Mouse (Mus musculus): ENCODE data around the gene Casp8ap2. TPM values are rescaled to one million over a fixed set of nuclear protein-coding genes. Genes with fewer than 3 reads are reported as not detected.

Gene Casp8ap2
- polyA plus RNA-seq, 1 experiment, result 11.1 TPM

DNA sequence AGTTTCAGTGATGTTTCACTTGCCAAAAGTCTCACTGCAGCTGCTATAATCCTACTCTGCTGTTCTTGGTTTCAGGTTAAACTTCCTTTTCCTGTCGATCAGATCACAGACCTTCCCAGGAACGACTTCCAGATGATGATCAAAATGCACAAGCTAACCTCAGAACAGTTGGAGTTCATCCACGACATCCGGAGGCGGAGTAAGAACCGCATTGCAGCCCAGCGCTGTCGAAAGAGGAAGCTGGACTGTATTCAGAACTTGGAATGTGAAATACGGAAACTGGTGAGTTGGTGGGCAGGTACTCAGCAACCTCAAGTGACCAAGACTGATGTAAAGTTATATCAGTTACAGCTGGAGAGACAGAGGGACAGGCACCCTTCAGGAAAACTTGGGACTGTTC lies 40.1 kb upstream of the Casp8ap2 start:
- H3K4me3 ChIP-seq (replicated peaks; ENCODE audit: control insufficient read depth, low read depth, low read length), result no peak overlapping the region
- WGBS, result 5% methylated on average over 9 of the region's 9 CpGs
- peaks cover 2% of the 10 kb centered on the region for H3K4me1 ChIP-seq (ENCODE audit: control insufficient read depth, insufficient read depth, low read length)
- TF ChIP-seq POLR2A (IDR thresholded peaks at IDR 0.05; ENCODE audit: borderline replicate concordance, control insufficient read depth, low read depth, low read length) (no peak), CTCF (IDR thresholded peaks at IDR 0.05; ENCODE audit: control insufficient read depth, insufficient read depth, low read length) (no peak)
- no peak overlapping the region for H3K27ac ChIP-seq (ENCODE audit: control insufficient read depth, insufficient read depth, low read depth, low read length, poor library complexity)

DNA sequence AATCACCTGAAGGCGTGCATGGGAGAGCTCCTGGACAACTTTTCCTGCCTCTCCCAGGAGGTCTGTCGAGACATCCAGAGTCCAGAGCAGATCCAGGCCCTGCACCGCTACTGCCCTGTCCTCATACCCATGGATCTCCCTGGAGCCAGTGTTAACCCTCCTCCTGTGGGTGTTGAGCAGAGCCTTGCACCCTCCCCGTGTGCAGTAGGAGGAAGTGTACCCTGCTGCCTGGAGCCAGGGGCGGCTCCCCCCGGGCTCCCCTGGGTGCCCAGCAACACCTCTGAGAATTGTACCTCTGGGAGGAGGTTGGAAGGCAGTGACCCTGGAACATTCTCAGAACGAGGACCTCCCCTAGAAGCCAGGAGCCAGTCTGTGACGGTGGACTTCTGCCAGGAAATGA lies 35.4 kb upstream of the Casp8ap2 start:
- Histone ChIP-seq H3K4me1 (ENCODE audit: control insufficient read depth, insufficient read depth, low read length) (peaks cover 2% of the 10 kb centered on the region), H3K27ac (ENCODE audit: control insufficient read depth, insufficient read depth, low read depth, low read length, poor library complexity) (peak overlapping the region; percentile 12; the same call in 1 of the 2 replicates), H3K4me3 (replicated peaks; ENCODE audit: control insufficient read depth, low read depth, low read length) (no peak overlapping the region)
- WGBS, result 30% methylated on average over 8 of the region's 8 CpGs
- TF ChIP-seq POLR2A (IDR thresholded peaks at IDR 0.05; ENCODE audit: borderline replicate concordance, control insufficient read depth, low read depth, low read length) (no peak), CTCF (IDR thresholded peaks at IDR 0.05; ENCODE audit: control insufficient read depth, insufficient read depth, low read length) (no peak)

DNA sequence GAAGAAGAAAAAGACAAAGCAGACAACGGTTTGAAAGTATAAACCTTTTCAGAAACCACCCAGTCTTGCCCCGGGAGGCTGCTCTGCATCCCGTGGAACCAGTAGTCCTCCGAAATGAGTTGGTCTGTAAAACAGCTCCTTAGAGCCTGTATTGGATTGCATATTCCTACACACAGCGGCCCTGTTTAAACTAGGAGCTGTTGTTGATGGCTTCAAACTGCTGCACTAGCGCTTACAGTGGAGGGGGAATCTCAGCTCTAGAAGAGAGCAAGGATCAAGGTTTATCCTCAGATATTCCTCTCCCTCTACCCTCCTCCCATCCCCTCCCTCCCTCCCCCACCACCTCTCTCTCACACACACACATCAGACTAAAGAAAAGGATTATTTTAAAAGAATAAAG lies 31.1 kb upstream of the Casp8ap2 start:
- TF ChIP-seq POLR2A (IDR thresholded peaks at IDR 0.05; ENCODE audit: borderline replicate concordance, control insufficient read depth, low read depth, low read length) (no peak), CTCF (IDR thresholded peaks at IDR 0.05; ENCODE audit: control insufficient read depth, insufficient read depth, low read length) (no peak)
- no peak overlapping the region for H3K4me3 ChIP-seq (replicated peaks; ENCODE audit: control insufficient read depth, low read depth, low read length)
- 82% methylated on average over 6 of the region's 6 CpGs for WGBS
- peaks cover 6% of the 10 kb centered on the region for H3K4me1 ChIP-seq (ENCODE audit: control insufficient read depth, insufficient read depth, low read length)
- H3K27ac ChIP-seq (ENCODE audit: control insufficient read depth, insufficient read depth, low read depth, low read length, poor library complexity), result no peak overlapping the region

DNA sequence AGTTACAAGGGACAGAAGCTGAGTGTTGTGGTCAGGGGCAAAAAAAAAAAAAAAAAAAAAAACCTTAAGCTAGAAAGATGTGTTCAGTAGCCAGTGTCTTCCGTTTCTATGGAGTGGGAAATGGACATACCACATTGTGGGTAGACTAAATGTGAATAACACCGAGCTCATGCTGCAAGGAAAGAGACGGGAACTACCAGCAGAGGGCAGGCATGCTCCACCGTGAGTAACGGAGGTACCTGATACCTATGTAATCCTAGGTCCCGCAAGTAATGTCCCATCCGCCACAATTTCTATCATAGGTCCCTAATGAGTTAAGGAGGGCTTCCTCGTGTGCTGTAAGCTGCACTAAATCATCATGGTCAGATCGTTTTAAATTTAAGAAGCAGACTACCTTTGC lies 28.7 kb upstream of the Casp8ap2 start:
- TF ChIP-seq POLR2A (IDR thresholded peaks at IDR 0.05; ENCODE audit: borderline replicate concordance, control insufficient read depth, low read depth, low read length) (no peak), CTCF (IDR thresholded peaks at IDR 0.05; ENCODE audit: control insufficient read depth, insufficient read depth, low read length) (peak; percentile 96)
- 9% methylated on average over 9 of the region's 9 CpGs for WGBS
- Histone ChIP-seq H3K4me3 (replicated peaks; ENCODE audit: control insufficient read depth, low read depth, low read length) (no peak overlapping the region), H3K27ac (ENCODE audit: control insufficient read depth, insufficient read depth, low read depth, low read length, poor library complexity) (no peak overlapping the region), H3K4me1 (ENCODE audit: control insufficient read depth, insufficient read depth, low read length) (peaks cover 4% of the 10 kb centered on the region; the same call in 1 of the 2 replicates)

DNA sequence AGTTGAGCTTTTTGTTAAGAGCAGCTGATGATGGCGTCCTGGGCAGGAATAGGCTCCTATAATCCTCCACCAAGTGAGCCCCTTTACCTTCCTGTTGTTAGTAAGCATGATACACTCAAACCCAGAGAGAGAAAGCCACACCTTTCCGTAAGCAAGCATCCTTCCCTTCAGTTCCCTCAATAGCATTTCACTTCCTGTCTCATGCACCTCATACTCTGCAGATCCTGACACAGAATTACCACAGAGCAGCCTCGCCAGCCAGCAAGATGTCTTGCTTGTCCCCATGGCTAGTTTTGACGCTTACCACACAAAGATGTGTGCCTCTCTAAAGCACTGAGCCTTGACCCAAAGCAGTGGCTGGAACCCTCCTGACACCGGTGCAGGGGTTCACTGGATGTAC lies 27.7 kb upstream of the Casp8ap2 start:
- Histone ChIP-seq H3K27ac (ENCODE audit: control insufficient read depth, insufficient read depth, low read depth, low read length, poor library complexity) (no peak overlapping the region), H3K4me1 (ENCODE audit: control insufficient read depth, insufficient read depth, low read length) (peaks cover 4% of the 10 kb centered on the region; the same call in 1 of the 2 replicates), H3K4me3 (replicated peaks; ENCODE audit: control insufficient read depth, low read depth, low read length) (no peak overlapping the region)
- no peak for TF ChIP-seq CTCF (IDR thresholded peaks at IDR 0.05; ENCODE audit: control insufficient read depth, insufficient read depth, low read length)
- no peak for TF ChIP-seq POLR2A (IDR thresholded peaks at IDR 0.05; ENCODE audit: borderline replicate concordance, control insufficient read depth, low read depth, low read length)
- 42% methylated on average over 5 of the region's 5 CpGs for WGBS

DNA sequence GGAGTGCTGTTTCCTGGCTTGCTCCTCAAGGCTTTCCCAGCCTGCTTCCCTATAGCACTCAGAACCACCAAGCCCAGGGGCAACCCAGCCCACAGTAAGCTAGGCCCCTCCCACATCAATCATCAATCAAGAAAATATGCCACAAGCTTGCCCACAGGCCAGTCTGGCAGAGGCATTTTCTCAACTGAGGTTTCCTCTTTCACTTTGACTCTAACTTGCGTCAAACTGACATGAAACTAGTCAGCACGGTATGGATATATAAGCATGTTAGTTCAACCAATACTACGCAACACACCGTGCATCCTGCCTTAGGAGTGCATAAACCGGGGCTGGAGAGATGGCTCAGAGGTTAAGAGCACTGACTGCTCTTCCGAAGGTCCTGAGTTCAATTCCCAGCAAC lies 27.0 kb upstream of the Casp8ap2 start:
- 17% methylated on average over 6 of the region's 6 CpGs for WGBS
- TF ChIP-seq CTCF (IDR thresholded peaks at IDR 0.05; ENCODE audit: control insufficient read depth, insufficient read depth, low read length) (no peak), POLR2A (IDR thresholded peaks at IDR 0.05; ENCODE audit: borderline replicate concordance, control insufficient read depth, low read depth, low read length) (no peak)
- Histone ChIP-seq H3K4me1 (ENCODE audit: control insufficient read depth, insufficient read depth, low read length) (peaks cover 4% of the 10 kb centered on the region; the same call in 1 of the 2 replicates), H3K4me3 (replicated peaks; ENCODE audit: control insufficient read depth, low read depth, low read length) (no peak overlapping the region), H3K27ac (ENCODE audit: control insufficient read depth, insufficient read depth, low read depth, low read length, poor library complexity) (no peak overlapping the region)

DNA sequence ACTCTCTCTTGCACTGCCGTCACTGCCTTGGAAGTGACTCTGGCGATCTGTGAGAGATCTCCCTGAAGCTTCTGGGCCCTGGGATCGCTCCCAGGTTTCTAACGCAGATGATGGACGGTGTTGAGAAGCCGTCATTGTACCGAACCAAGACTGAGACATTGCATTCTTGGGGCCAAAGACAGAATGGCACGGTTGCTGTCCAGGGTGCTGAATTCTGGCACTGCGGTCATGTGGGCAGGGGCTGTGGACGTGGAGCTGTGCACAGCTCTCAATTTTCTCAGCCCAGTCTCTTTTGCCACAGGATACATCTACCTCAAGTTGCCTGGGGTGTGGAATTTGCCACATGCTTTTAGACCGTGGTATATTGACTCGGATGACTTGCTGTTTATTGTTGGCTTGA lies 14.1 kb upstream of the Casp8ap2 start:
- 29% methylated on average over 12 of the region's 12 CpGs for WGBS

DNA sequence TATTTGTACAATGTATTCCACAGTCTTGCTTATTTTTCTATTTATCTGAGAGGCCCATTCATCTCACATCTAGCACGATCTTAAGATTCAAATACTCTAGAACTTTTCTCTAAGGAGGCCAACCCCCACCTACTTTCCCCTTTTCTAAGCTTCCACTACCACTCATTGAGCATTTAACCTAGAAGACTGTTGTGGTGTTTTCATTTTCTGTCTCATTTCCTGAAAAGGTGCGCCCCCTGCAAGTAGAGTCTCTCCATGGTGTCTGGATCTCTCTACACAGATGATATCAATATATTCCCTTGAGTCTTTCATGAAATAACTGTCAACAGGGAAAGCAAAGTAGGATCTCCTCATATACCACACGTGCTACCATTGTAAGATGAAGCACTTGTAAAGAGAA lies 12.6 kb upstream of the Casp8ap2 start, which contains the start of gene Gja10:
Gene Gja10 (minus strand): TSS at position 101 of the 400 bp plus-strand sequence.
- no peak within 1 kb of the TSS for H3K4me3 ChIP-seq (replicated peaks; ENCODE audit: control insufficient read depth, low read depth, low read length)
- WGBS, result 58% methylated on average over 3 of the region's 3 CpGs
- no peaks in the 10 kb centered on the region for H3K4me1 ChIP-seq (ENCODE audit: control insufficient read depth, insufficient read depth, low read length)
- TF ChIP-seq CTCF (IDR thresholded peaks at IDR 0.05; ENCODE audit: control insufficient read depth, insufficient read depth, low read length), result no peak
- no peak for TF ChIP-seq POLR2A (IDR thresholded peaks at IDR 0.05; ENCODE audit: borderline replicate concordance, control insufficient read depth, low read depth, low read length)
- H3K27ac ChIP-seq (ENCODE audit: control insufficient read depth, insufficient read depth, low read depth, low read length, poor library complexity), result no peak within 1 kb of the TSS

More for the DNA sequence above, 14.1 kb upstream of the Casp8ap2 start:
- TF ChIP-seq CTCF (IDR thresholded peaks at IDR 0.05; ENCODE audit: control insufficient read depth, insufficient read depth, low read length) (peak; percentile 12; the same call in 1 of the 2 replicates), POLR2A (IDR thresholded peaks at IDR 0.05; ENCODE audit: borderline replicate concordance, control insufficient read depth, low read depth, low read length) (no peak)
- H3K4me3 ChIP-seq (replicated peaks; ENCODE audit: control insufficient read depth, low read depth, low read length), result no peak overlapping the region
- H3K27ac ChIP-seq (ENCODE audit: control insufficient read depth, insufficient read depth, low read depth, low read length, poor library complexity), result no peak overlapping the region
- no peaks in the 10 kb centered on the region for H3K4me1 ChIP-seq (ENCODE audit: control insufficient read depth, insufficient read depth, low read length)

DNA sequence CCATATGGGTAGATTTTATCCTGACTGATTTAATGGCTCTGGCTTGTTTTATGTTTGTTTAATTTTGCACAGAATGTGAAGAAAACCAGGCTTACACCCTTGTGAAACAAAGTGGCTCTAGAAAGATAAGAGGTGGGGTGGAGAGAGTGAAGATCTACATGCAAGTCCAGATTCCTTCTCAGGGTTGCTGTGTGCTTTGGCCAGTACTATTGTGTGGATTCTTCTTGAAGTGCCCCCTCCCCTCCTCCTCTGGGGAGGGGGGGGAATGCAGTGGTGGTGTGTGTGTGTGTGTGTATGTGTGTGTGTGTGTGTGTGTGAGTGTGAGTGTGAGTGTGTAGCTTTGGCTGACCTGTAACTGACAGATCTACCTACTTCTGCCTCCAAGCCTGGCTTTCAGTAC lies 6.4 kb downstream of the Casp8ap2 start:
- H3K27ac ChIP-seq (ENCODE audit: control insufficient read depth, insufficient read depth, low read depth, low read length, poor library complexity), result no peak overlapping the region
- no peak overlapping the region for H3K4me3 ChIP-seq (replicated peaks; ENCODE audit: control insufficient read depth, low read depth, low read length)
- H3K4me1 ChIP-seq (ENCODE audit: control insufficient read depth, insufficient read depth, low read length), result no peaks in the 10 kb centered on the region; the same call in 1 of the 2 replicates
- no peak for TF ChIP-seq CTCF (IDR thresholded peaks at IDR 0.05; ENCODE audit: control insufficient read depth, insufficient read depth, low read length)
- TF ChIP-seq POLR2A (IDR thresholded peaks at IDR 0.05; ENCODE audit: borderline replicate concordance, control insufficient read depth, low read depth, low read length), result no peak
